Mouse (Mus musculus): Measurements from ENCODE around the gene Krt4. TPM values are rescaled to one million over a fixed set of nuclear protein-coding genes. Genes with fewer than 3 reads are reported as not detected.

Krt4 gene
- total RNA-seq (2014; fragmentation: Nextera tagmentation): not detected in 2 replicates
- total RNA-seq (2017): 0.06 and 0.11 TPM in 2 replicates
- not detected in 2 replicates for polyA plus RNA-seq (2012)

- ATAC-seq (ENCODE audit: extremely low read depth, insufficient number of reproducible peaks, low FRiP score, poor library complexity, severe bottlenecking) (no peak), DNase-seq (ENCODE audit: low spot score) (no peak)
- peaks cover 30% of the 10 kb centered on the region for H3K9me3 ChIP-seq (replicated peaks)
- H3K27me3 ChIP-seq (ENCODE audit: insufficient read depth, low read length): no peaks in the 10 kb centered on the region; the same call in 1 of the 2 replicates
- no peak for TF ChIP-seq POLR2AphosphoS5 (IDR thresholded peaks at IDR 0.05; ENCODE audit: insufficient replicate concordance, low read depth, low read length)
- TF ChIP-seq GATA2 (IDR thresholded peaks at IDR 0.05; ENCODE audit: borderline replicate concordance, low read depth, low read length): no peak
- TF ChIP-seq GATA1 (IDR thresholded peaks at IDR 0.05; ENCODE audit: borderline replicate concordance, low read length): no peak
- no peak for TF ChIP-seq TAL1 (conservative IDR thresholded peaks at IDR 0.05; ENCODE audit: low read depth, low read length)
- TF ChIP-seq CTCF (IDR thresholded peaks at IDR 0.05; ENCODE audit: low read depth, low read length): no peak
- no peaks in the 10 kb centered on the region for H3K36me3 ChIP-seq (replicated peaks)
- no peaks in the 10 kb centered on the region for H3K4me1 ChIP-seq (ENCODE audit: insufficient read depth, low read depth, low read length)
- no peak within 1 kb of the TSS for H3K4me3 ChIP-seq (ENCODE audit: low read depth, low read length)
These were observed at the start of gene Krt4 for GRCm38 (mm10) chr15:101924635-101925034. Gene Krt4 (minus strand): TSS chr15:101924735.

GRCm38 (mm10) chr15:101973414-101974077 is 49.0 kb upstream of the Krt4 start:
- no peaks in the 10 kb centered on the region for H3K36me3 ChIP-seq (replicated peaks)
- peak; percentile 81 for DNase-seq (ENCODE audit: low spot score)
- ATAC-seq (ENCODE audit: extremely low read depth, insufficient number of reproducible peaks, low FRiP score, poor library complexity, severe bottlenecking): peak; percentile 67
- H3K27me3 ChIP-seq (ENCODE audit: insufficient read depth, low read length): peaks cover 19% of the 10 kb centered on the region
- peaks cover 49% of the 10 kb centered on the region for H3K4me1 ChIP-seq (ENCODE audit: insufficient read depth, low read depth, low read length)
- no peak overlapping the region for H3K4me3 ChIP-seq (ENCODE audit: low read depth, low read length)
- no peaks in the 10 kb centered on the region for H3K9me3 ChIP-seq (replicated peaks)
- TF ChIP-seq POLR2AphosphoS5 (IDR thresholded peaks at IDR 0.05; ENCODE audit: insufficient replicate concordance, low read depth, low read length) (no peak), CTCF (IDR thresholded peaks at IDR 0.05; ENCODE audit: low read depth, low read length) (peak; percentile 95), TAL1 (conservative IDR thresholded peaks at IDR 0.05; ENCODE audit: low read depth, low read length) (no peak)

GRCm38 (mm10) chr15:101970536-101970935 is 46.0 kb upstream of the Krt4 start:
- Histone ChIP-seq H3K27me3 (ENCODE audit: insufficient read depth, low read length) (peaks cover 22% of the 10 kb centered on the region), H3K36me3 (replicated peaks) (no peaks in the 10 kb centered on the region), H3K4me3 (ENCODE audit: low read depth, low read length) (no peak overlapping the region), H3K4me1 (ENCODE audit: insufficient read depth, low read depth, low read length) (peaks cover 21% of the 10 kb centered on the region), H3K9me3 (replicated peaks) (no peaks in the 10 kb centered on the region)
- ATAC-seq (ENCODE audit: extremely low read depth, insufficient number of reproducible peaks, low FRiP score, poor library complexity, severe bottlenecking): no peak
- DNase-seq (ENCODE audit: low spot score): no peak
- TF ChIP-seq GATA2 (IDR thresholded peaks at IDR 0.05; ENCODE audit: borderline replicate concordance, low read depth, low read length) (no peak), CTCF (IDR thresholded peaks at IDR 0.05; ENCODE audit: low read depth, low read length) (no peak), POLR2AphosphoS5 (IDR thresholded peaks at IDR 0.05; ENCODE audit: insufficient replicate concordance, low read depth, low read length) (no peak), GATA1 (IDR thresholded peaks at IDR 0.05; ENCODE audit: borderline replicate concordance, low read length) (no peak), TAL1 (conservative IDR thresholded peaks at IDR 0.05; ENCODE audit: low read depth, low read length) (no peak)

GRCm38 (mm10) chr15:101966808-101967207 is 42.3 kb upstream of the Krt4 start:
- Histone ChIP-seq H3K4me1 (ENCODE audit: insufficient read depth, low read depth, low read length) (no peaks in the 10 kb centered on the region), H3K27me3 (ENCODE audit: insufficient read depth, low read length) (peaks cover 11% of the 10 kb centered on the region), H3K4me3 (ENCODE audit: low read depth, low read length) (no peak overlapping the region), H3K36me3 (replicated peaks) (no peaks in the 10 kb centered on the region), H3K9me3 (replicated peaks) (no peaks in the 10 kb centered on the region)
- TF ChIP-seq GATA2 (IDR thresholded peaks at IDR 0.05; ENCODE audit: borderline replicate concordance, low read depth, low read length) (no peak), GATA1 (IDR thresholded peaks at IDR 0.05; ENCODE audit: borderline replicate concordance, low read length) (no peak), POLR2AphosphoS5 (IDR thresholded peaks at IDR 0.05; ENCODE audit: insufficient replicate concordance, low read depth, low read length) (no peak), TAL1 (conservative IDR thresholded peaks at IDR 0.05; ENCODE audit: low read depth, low read length) (no peak), CTCF (IDR thresholded peaks at IDR 0.05; ENCODE audit: low read depth, low read length) (no peak)
- DNase-seq (ENCODE audit: low spot score) (no peak), ATAC-seq (ENCODE audit: extremely low read depth, insufficient number of reproducible peaks, low FRiP score, poor library complexity, severe bottlenecking) (no peak)

- DNase-seq (ENCODE audit: low spot score) (no peak), ATAC-seq (ENCODE audit: extremely low read depth, insufficient number of reproducible peaks, low FRiP score, poor library complexity, severe bottlenecking) (no peak)
- TF ChIP-seq GATA2 (IDR thresholded peaks at IDR 0.05; ENCODE audit: borderline replicate concordance, low read depth, low read length) (no peak), POLR2AphosphoS5 (IDR thresholded peaks at IDR 0.05; ENCODE audit: insufficient replicate concordance, low read depth, low read length) (no peak), CTCF (IDR thresholded peaks at IDR 0.05; ENCODE audit: low read depth, low read length) (no peak), GATA1 (IDR thresholded peaks at IDR 0.05; ENCODE audit: borderline replicate concordance, low read length) (no peak), TAL1 (conservative IDR thresholded peaks at IDR 0.05; ENCODE audit: low read depth, low read length) (no peak)
- Histone ChIP-seq H3K27me3 (ENCODE audit: insufficient read depth, low read length) (no peaks in the 10 kb centered on the region; the same call in 1 of the 2 replicates), H3K4me1 (ENCODE audit: insufficient read depth, low read depth, low read length) (no peaks in the 10 kb centered on the region), H3K36me3 (replicated peaks) (no peaks in the 10 kb centered on the region), H3K9me3 (replicated peaks) (peaks cover 6% of the 10 kb centered on the region), H3K4me3 (ENCODE audit: low read depth, low read length) (no peak overlapping the region)
These were observed 34.4 kb upstream of the Krt4 start for GRCm38 (mm10) chr15:101958891-101959290.

- peaks cover 9% of the 10 kb centered on the region for H3K9me3 ChIP-seq (replicated peaks)
- H3K27me3 ChIP-seq (ENCODE audit: insufficient read depth, low read length): no peaks in the 10 kb centered on the region; the same call in 1 of the 2 replicates
- no peaks in the 10 kb centered on the region for H3K4me1 ChIP-seq (ENCODE audit: insufficient read depth, low read depth, low read length)
- DNase-seq (ENCODE audit: low spot score) (no peak), ATAC-seq (ENCODE audit: extremely low read depth, insufficient number of reproducible peaks, low FRiP score, poor library complexity, severe bottlenecking) (no peak)
- H3K4me3 ChIP-seq (ENCODE audit: low read depth, low read length): no peak within 1 kb of the TSS
- TF ChIP-seq GATA2 (IDR thresholded peaks at IDR 0.05; ENCODE audit: borderline replicate concordance, low read depth, low read length) (no peak), CTCF (IDR thresholded peaks at IDR 0.05; ENCODE audit: low read depth, low read length) (no peak), GATA1 (IDR thresholded peaks at IDR 0.05; ENCODE audit: borderline replicate concordance, low read length) (no peak), TAL1 (conservative IDR thresholded peaks at IDR 0.05; ENCODE audit: low read depth, low read length) (no peak), POLR2AphosphoS5 (IDR thresholded peaks at IDR 0.05; ENCODE audit: insufficient replicate concordance, low read depth, low read length) (no peak)
- H3K36me3 ChIP-seq (replicated peaks): no peaks in the 10 kb centered on the region
These were observed 29.7 kb upstream of the Krt4 start, which contains the start of gene Krt78 for GRCm38 (mm10) chr15:101954187-101954586. Gene Krt78 (minus strand): TSS chr15:101954287.
